Mouse (Mus musculus): Measurements from ENCODE around the gene Tbx4. TPM values are rescaled to one million over a fixed set of nuclear protein-coding genes. Genes with fewer than 3 reads are reported as not detected.

Tbx4 gene
- polyA plus RNA-seq, 2 experiments = 0.08 TPM; not detected in 1

DNA sequence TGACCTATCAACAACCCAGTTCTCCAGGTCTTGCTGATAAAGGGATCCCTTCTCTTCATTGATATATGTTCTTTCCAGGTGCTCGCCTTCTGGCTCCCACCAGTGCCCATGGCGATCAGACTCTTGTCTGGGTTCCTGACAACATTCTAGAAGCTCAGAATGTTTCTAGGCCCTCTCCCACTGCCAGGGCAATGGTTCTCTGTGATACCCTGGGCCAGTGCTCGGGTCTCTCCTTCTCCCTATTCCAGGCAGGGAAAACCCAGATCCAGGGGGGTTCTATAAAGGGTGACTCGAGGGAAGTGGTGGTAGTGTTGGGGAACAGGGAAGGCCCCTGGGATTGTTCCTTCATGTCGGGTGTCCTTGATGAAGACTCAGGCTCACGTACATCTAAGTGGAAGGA lies 36.0 kb upstream of the Tbx4 start, which contains the start of gene Gm11444:
Gene Gm11444, minus strand, starts transcription at position 101 of the 400 bp plus-strand sequence.
- Histone ChIP-seq H3K27me3 (ENCODE audit: control insufficient read depth, insufficient read depth, low read length) (peaks cover 11% of the 10 kb centered on the region), H3K9me3 (ENCODE audit: control insufficient read depth, low read length) (no peaks in the 10 kb centered on the region), H3K4me3 (ENCODE audit: insufficient read depth in 1 of 2, low read depth in 2 of 2, low read length in 2 of 2) (no peak within 1 kb of the TSS), H3K4me2 (ENCODE audit: low read depth) (no peak within 1 kb of the TSS), H3K4me1 (replicated peaks; ENCODE audit: control insufficient read depth in 2 of 2, insufficient read depth in 2 of 2, low read length in 1 of 2) (no peaks in the 10 kb centered on the region), H3K9ac (replicated peaks) (no peak within 1 kb of the TSS), H3K36me3 (replicated peaks; ENCODE audit: control insufficient read depth, insufficient read depth, low read depth) (no peaks in the 10 kb centered on the region), H3K27ac (no peak within 1 kb of the TSS)
- TF ChIP-seq CTCF (IDR thresholded peaks at IDR 0.05; ENCODE audit: low read depth) (no peak), EP300 (IDR thresholded peaks at IDR 0.05; ENCODE audit: low read depth) (no peak)
- 70% methylated on average over 6 of the region's 6 CpGs for WGBS (ENCODE audit: insufficient replicate concordance)
- DNase-seq (ENCODE audit: low read depth in 3 of 3, low spot score in 3 of 3) = no peak
- ATAC-seq (ENCODE audit: insufficient read depth) = no peak

- no peaks in the 10 kb centered on the region for H3K4me1 ChIP-seq (replicated peaks; ENCODE audit: control insufficient read depth in 2 of 2, insufficient read depth in 2 of 2, low read length in 1 of 2)
- TF ChIP-seq CTCF (IDR thresholded peaks at IDR 0.05; ENCODE audit: low read depth) (peak; percentile 31), EP300 (IDR thresholded peaks at IDR 0.05; ENCODE audit: low read depth) (no peak)
- H3K9me3 ChIP-seq (ENCODE audit: control insufficient read depth, low read length) = no peaks in the 10 kb centered on the region
- no peak overlapping the region for H3K9ac ChIP-seq (replicated peaks)
- 37% methylated on average over 6 of the region's 6 CpGs for whole genome bisulfite sequencing (ENCODE audit: insufficient replicate concordance)
- no peak overlapping the region for H3K27ac ChIP-seq
- H3K4me3 ChIP-seq (ENCODE audit: insufficient read depth in 1 of 2, low read depth in 2 of 2, low read length in 2 of 2) = no peak overlapping the region
- DNase-seq (ENCODE audit: low read depth in 3 of 3, low spot score in 3 of 3) (no peak), ATAC-seq (ENCODE audit: insufficient read depth) (no peak)
- no peak overlapping the region for H3K4me2 ChIP-seq (ENCODE audit: low read depth)
- H3K27me3 ChIP-seq (ENCODE audit: control insufficient read depth, insufficient read depth, low read length) = peaks cover 6% of the 10 kb centered on the region
- no peaks in the 10 kb centered on the region for H3K36me3 ChIP-seq (replicated peaks; ENCODE audit: control insufficient read depth, insufficient read depth, low read depth)
Observed at GRCm38 (mm10) chr11:85850758-85851157, 35.5 kb upstream of the Tbx4 start.

DNA sequence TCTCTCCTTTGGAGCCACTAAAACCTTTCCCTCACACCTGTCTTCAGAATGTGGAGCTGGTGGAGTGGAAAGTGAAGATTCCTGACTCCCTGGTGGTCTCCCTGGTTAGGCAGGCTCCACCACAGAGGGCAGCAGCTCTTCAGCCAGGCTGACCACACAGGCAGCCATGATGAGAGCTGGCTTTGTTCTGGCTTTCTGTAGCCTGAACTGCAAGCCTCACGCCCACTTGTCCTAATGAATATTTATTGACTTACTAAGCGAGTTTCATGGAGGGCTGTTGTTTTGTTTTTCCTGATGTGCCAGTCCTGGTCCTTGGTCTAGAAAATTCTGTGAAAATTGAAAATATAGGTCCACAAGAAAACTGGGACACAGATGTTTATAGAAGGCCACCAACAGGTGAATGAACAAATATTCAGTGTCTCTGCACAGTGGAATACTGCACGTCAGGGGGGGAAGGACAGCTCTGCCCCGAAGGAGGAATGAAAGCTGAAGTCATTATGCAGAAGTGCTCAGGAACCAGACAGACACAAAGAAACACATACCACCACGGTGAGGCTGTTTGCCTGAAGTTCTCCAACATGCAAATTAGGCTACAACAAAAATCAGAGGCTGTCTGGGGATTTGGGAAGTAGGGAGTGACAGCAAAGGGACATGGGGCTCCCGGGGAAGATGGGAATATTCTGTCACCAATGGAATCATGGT lies 28.1 kb upstream of the Tbx4 start:
- Histone ChIP-seq H3K27me3 (ENCODE audit: control insufficient read depth, insufficient read depth, low read length) (no peaks in the 10 kb centered on the region), H3K27ac (no peak overlapping the region), H3K9me3 (ENCODE audit: control insufficient read depth, low read length) (no peaks in the 10 kb centered on the region), H3K9ac (replicated peaks) (no peak overlapping the region), H3K36me3 (replicated peaks; ENCODE audit: control insufficient read depth, insufficient read depth, low read depth) (no peaks in the 10 kb centered on the region), H3K4me3 (ENCODE audit: insufficient read depth in 1 of 2, low read depth in 2 of 2, low read length in 2 of 2) (no peak overlapping the region), H3K4me1 (replicated peaks; ENCODE audit: control insufficient read depth in 2 of 2, insufficient read depth in 2 of 2, low read length in 1 of 2) (no peaks in the 10 kb centered on the region), H3K4me2 (ENCODE audit: low read depth) (no peak overlapping the region)
- no peak for DNase-seq (ENCODE audit: low read depth in 3 of 3, low spot score in 3 of 3)
- whole genome bisulfite sequencing (ENCODE audit: insufficient replicate concordance) = 32% methylated on average over 6 of the region's 6 CpGs
- TF ChIP-seq CTCF (IDR thresholded peaks at IDR 0.05; ENCODE audit: low read depth) (no peak), EP300 (IDR thresholded peaks at IDR 0.05; ENCODE audit: low read depth) (no peak)
- ATAC-seq (ENCODE audit: insufficient read depth) = no peak

GRCm38 (mm10) chr11:85864363-85864762 lies 21.9 kb upstream of the Tbx4 start:
- Histone ChIP-seq H3K9me3 (ENCODE audit: control insufficient read depth, low read length) (no peaks in the 10 kb centered on the region), H3K4me3 (ENCODE audit: insufficient read depth in 1 of 2, low read depth in 2 of 2, low read length in 2 of 2) (no peak overlapping the region), H3K36me3 (replicated peaks; ENCODE audit: control insufficient read depth, insufficient read depth, low read depth) (no peaks in the 10 kb centered on the region), H3K9ac (replicated peaks) (no peak overlapping the region), H3K27me3 (ENCODE audit: control insufficient read depth, insufficient read depth, low read length) (no peaks in the 10 kb centered on the region), H3K4me1 (replicated peaks; ENCODE audit: control insufficient read depth in 2 of 2, insufficient read depth in 2 of 2, low read length in 1 of 2) (no peaks in the 10 kb centered on the region), H3K27ac (no peak overlapping the region), H3K4me2 (ENCODE audit: low read depth) (no peak overlapping the region)
- 25% methylated on average over 7 of the region's 7 CpGs for WGBS (ENCODE audit: insufficient replicate concordance)
- no peak for DNase-seq (ENCODE audit: low read depth in 3 of 3, low spot score in 3 of 3)
- peak; percentile 66 for TF ChIP-seq CTCF (IDR thresholded peaks at IDR 0.05; ENCODE audit: low read depth)
- no peak for TF ChIP-seq EP300 (IDR thresholded peaks at IDR 0.05; ENCODE audit: low read depth)
- no peak for ATAC-seq (ENCODE audit: insufficient read depth)

DNA sequence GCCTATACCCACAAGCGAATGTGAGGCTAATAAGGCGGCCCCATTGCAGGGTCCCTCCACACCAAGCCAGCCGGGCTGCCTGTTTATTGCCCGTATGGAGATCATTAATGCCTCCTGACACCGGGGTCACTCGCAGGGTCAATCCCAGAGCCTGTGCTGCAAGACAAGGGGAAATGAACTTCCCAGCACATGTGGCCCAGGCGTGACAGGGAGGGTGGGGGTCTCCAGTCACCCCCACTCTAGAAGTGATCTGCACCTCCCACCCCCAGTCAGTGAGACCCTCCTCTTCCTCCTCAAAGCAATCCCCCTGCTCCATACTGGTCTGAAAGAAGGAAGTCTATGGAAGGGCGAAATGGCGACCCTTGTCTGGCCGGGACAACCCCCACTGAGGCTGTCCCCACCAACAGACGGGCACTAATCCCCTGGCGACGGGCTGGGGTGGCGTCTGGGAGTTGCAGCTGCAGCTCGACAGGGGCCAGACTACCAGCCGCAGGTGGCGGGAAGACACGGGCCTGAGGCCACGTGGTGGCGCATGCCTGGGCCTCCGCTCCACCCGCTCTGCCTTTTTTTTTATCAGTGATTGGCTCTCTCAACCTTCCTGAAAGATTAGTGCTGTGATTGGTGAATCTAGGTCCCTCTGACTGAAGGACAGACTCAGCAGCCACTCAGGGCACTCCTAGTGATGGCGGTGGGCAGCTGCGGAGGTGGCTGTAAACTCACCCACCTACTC lies 10.0 kb upstream of the Tbx4 start:
- H3K9me3 ChIP-seq (ENCODE audit: control insufficient read depth, low read length) = no peaks in the 10 kb centered on the region

More for the DNA sequence above, 10.0 kb upstream of the Tbx4 start:
- Histone ChIP-seq H3K27ac (no peak overlapping the region), H3K27me3 (ENCODE audit: control insufficient read depth, insufficient read depth, low read length) (peaks cover 6% of the 10 kb centered on the region), H3K36me3 (replicated peaks; ENCODE audit: control insufficient read depth, insufficient read depth, low read depth) (no peaks in the 10 kb centered on the region), H3K4me3 (ENCODE audit: insufficient read depth in 1 of 2, low read depth in 2 of 2, low read length in 2 of 2) (no peak overlapping the region), H3K4me1 (replicated peaks; ENCODE audit: control insufficient read depth in 2 of 2, insufficient read depth in 2 of 2, low read length in 1 of 2) (no peaks in the 10 kb centered on the region), H3K9ac (replicated peaks) (no peak overlapping the region), H3K4me2 (ENCODE audit: low read depth) (no peak overlapping the region)
- TF ChIP-seq EP300 (IDR thresholded peaks at IDR 0.05; ENCODE audit: low read depth) (no peak), CTCF (IDR thresholded peaks at IDR 0.05; ENCODE audit: low read depth) (no peak)
- DNase-seq (ENCODE audit: low read depth in 3 of 3, low spot score in 3 of 3) = no peak
- no peak for ATAC-seq (ENCODE audit: insufficient read depth)
- WGBS (ENCODE audit: insufficient replicate concordance) = 65% methylated on average over 24 of the region's 24 CpGs
